In genomic region chr12:7777220-7778055, GRCm38 (mm10) we compare ENCODE assay signal across 8 mouse cellular contexts.
DNase-seq lines count a peak whose midpoint lies in the region; ATAC-seq and TF ChIP-seq lines count a peak whose summit lies in the region.

No protein-coding gene starts in this region.

- no peaks in the 10 kb centered on the region for H3K27me3 ChIP-seq in heart, embryonic 11.5 days (ENCODE audit: control insufficient read depth, insufficient read depth, low read length)
- no peaks in the 10 kb centered on the region for H3K27me3 ChIP-seq in kidney, embryonic 16.5 days (ENCODE audit: insufficient read depth, low read length)
- no peaks in the 10 kb centered on the region for H3K27me3 ChIP-seq in limb, embryonic 13.5 days
- H3K27me3 ChIP-seq in neural tube, embryonic 14.5 days (ENCODE audit: control insufficient read depth, insufficient read depth, low read length) = no peaks in the 10 kb centered on the region

- TF ChIP-seq POLR2A in cortical plate, adult 2 months (IDR thresholded peaks at IDR 0.05; ENCODE audit: extremely low read depth, insufficient read depth, low read length) = no peak

- H3K9ac ChIP-seq in heart, embryonic 11.5 days (ENCODE audit: low read depth, low read length) = no peak overlapping the region
- H3K9ac ChIP-seq in kidney, embryonic 16.5 days (replicated peaks; ENCODE audit: low read length) = no peak overlapping the region
- H3K9ac ChIP-seq in limb, embryonic 13.5 days = no peak overlapping the region
- no peak overlapping the region for H3K9ac ChIP-seq in neural tube, embryonic 14.5 days (replicated peaks; ENCODE audit: low read depth, low read length)

- H3K9me3 ChIP-seq in heart, embryonic 11.5 days (replicated peaks; ENCODE audit: control insufficient read depth, low read length) = no peaks in the 10 kb centered on the region
- no peaks in the 10 kb centered on the region for H3K9me3 ChIP-seq in kidney, embryonic 16.5 days (ENCODE audit: low read length)
- H3K9me3 ChIP-seq in limb, embryonic 13.5 days = no peaks in the 10 kb centered on the region
- H3K9me3 ChIP-seq in neural tube, embryonic 14.5 days (ENCODE audit: control insufficient read depth, low read length) = no peaks in the 10 kb centered on the region

- DNase-seq in urinary bladder, postnatal 14 days (ENCODE audit: low spot score) = peak; percentile 56
- DNase-seq in urinary bladder, postnatal 4 days (ENCODE audit: low spot score in 2 of 2) = no peak
- DNase-seq in thymus, adult 18-20 months = no peak

- no peaks in the 10 kb centered on the region for H3K36me3 ChIP-seq in heart, embryonic 11.5 days (ENCODE audit: control insufficient read depth, insufficient read depth, low read length)
- no peaks in the 10 kb centered on the region for H3K36me3 ChIP-seq in kidney, embryonic 16.5 days (ENCODE audit: insufficient read depth, low read length)
- no peaks in the 10 kb centered on the region for H3K36me3 ChIP-seq in limb, embryonic 13.5 days
- no peaks in the 10 kb centered on the region for H3K36me3 ChIP-seq in neural tube, embryonic 14.5 days (ENCODE audit: control insufficient read depth, insufficient read depth, low read length)

- H3K4me3 ChIP-seq in cortical plate, adult 2 months (ENCODE audit: insufficient read depth, low read length) = no peak overlapping the region
- no peak overlapping the region for H3K4me3 ChIP-seq in heart, embryonic 11.5 days (ENCODE audit: low read depth, low read length)
- H3K4me3 ChIP-seq in kidney, embryonic 16.5 days (ENCODE audit: low read length) = no peak overlapping the region
- H3K4me3 ChIP-seq in limb, embryonic 13.5 days = no peak overlapping the region
- no peak overlapping the region for H3K4me3 ChIP-seq in neural tube, embryonic 14.5 days (ENCODE audit: low read depth, low read length)

- TF ChIP-seq CTCF in cortical plate, adult 2 months (IDR thresholded peaks at IDR 0.05; ENCODE audit: extremely low read depth, insufficient read depth, low read length) = peak; percentile 78

- H3K27ac ChIP-seq in cortical plate, adult 2 months (ENCODE audit: insufficient read depth, low read length) = no peak overlapping the region
- H3K27ac ChIP-seq in heart, embryonic 11.5 days (ENCODE audit: low read depth, low read length) = no peak overlapping the region
- H3K27ac ChIP-seq in kidney, embryonic 16.5 days (ENCODE audit: low read length) = no peak overlapping the region
- H3K27ac ChIP-seq in limb, embryonic 13.5 days = no peak overlapping the region
- H3K27ac ChIP-seq in neural tube, embryonic 14.5 days (ENCODE audit: low read depth, low read length) = no peak overlapping the region

- peak overlapping the region; percentile 27; the same call in 1 of the 2 replicates for H3K4me2 ChIP-seq in heart, embryonic 11.5 days
- no peak overlapping the region for H3K4me2 ChIP-seq in kidney, embryonic 16.5 days (replicated peaks; ENCODE audit: low read depth, low read length)
- no peak overlapping the region for H3K4me2 ChIP-seq in limb, embryonic 13.5 days (replicated peaks)
- H3K4me2 ChIP-seq in neural tube, embryonic 14.5 days (ENCODE audit: low read depth, low read length) = no peak overlapping the region

- 46% methylated on average over 10 of the region's 10 CpGs for WGBS in heart, embryonic 11.5 days (ENCODE audit: insufficient replicate concordance)
- 49% methylated on average over 10 of the region's 10 CpGs for WGBS in kidney, embryonic 16.5 days
- 60% methylated on average over 10 of the region's 10 CpGs for WGBS in limb, embryonic 13.5 days
- WGBS in neural tube, embryonic 14.5 days = 52% methylated on average over 10 of the region's 10 CpGs

- no peak for ATAC-seq in heart, embryonic 11.5 days (replicated peaks; ENCODE audit: insufficient number of reproducible peaks, low FRiP score, low TSS enrichment)
- peak; percentile 65; the same call in 1 of the 2 replicates for ATAC-seq in kidney, embryonic 16.5 days (ENCODE audit: low FRiP score, low TSS enrichment)
- ATAC-seq in limb, embryonic 13.5 days (ENCODE audit: low FRiP score, low read depth) = peak; percentile 64; the same call in 1 of the 2 replicates
- ATAC-seq in neural tube, embryonic 14.5 days (ENCODE audit: low read depth) = peak; percentile 74

- peaks cover 2% of the 10 kb centered on the region; the same call in 1 of the 2 replicates for H3K4me1 ChIP-seq in cortical plate, adult 2 months (ENCODE audit: control insufficient read depth, insufficient read depth, low read length)
- 0 out of 2 replicates have a peak, but pooled peaks cover 4% of the 10 kb centered on the region for H3K4me1 ChIP-seq in heart, embryonic 11.5 days (ENCODE audit: control insufficient read depth, insufficient read depth, low read length)
- no peaks in the 10 kb centered on the region for H3K4me1 ChIP-seq in kidney, embryonic 16.5 days (ENCODE audit: insufficient read depth, low read length)
- H3K4me1 ChIP-seq in limb, embryonic 13.5 days = no peaks in the 10 kb centered on the region
- H3K4me1 ChIP-seq in neural tube, embryonic 14.5 days (ENCODE audit: control insufficient read depth, insufficient read depth, low read length) = no peaks in the 10 kb centered on the region
